Mouse (Mus musculus): ENCODE results near the gene AU015836.
"Not testable (repeated sequence)": the region's sequence is repeated elsewhere in the genome, so short reads cannot be mapped to it uniquely, and the experiment has no call there.

GRCm38 (mm10) chrX:93985096-93985495 is 16.6 kb downstream of the AU015836 start:
- not testable (repeated sequence) for TF ChIP-seq CTCF (IDR thresholded peaks at IDR 0.05; ENCODE audit: borderline replicate concordance, control insufficient read depth, extremely low read depth, insufficient read depth, low read length, poor library complexity); POLR2A (IDR thresholded peaks at IDR 0.05; ENCODE audit: control insufficient read depth, extremely low read depth, insufficient read depth, low read length, poor library complexity)

Data from thymus, adult 2 months (tissue).